Mouse (Mus musculus) small intestine, adult 2 months (tissue): ENCODE data around the gene Ctnnd1. TPM values are rescaled to one million over a fixed set of nuclear protein-coding genes. Genes with fewer than 3 reads are reported as not detected.

Source experiments
- H3K27ac ChIP-seq: fragments of 200-500 bp; 2 replicates; pipeline ENCODE4 v1.5.1; 2012; ENCODE audit warnings: low read depth, low read length, control low read depth, inconsistent platforms; ENCODE audit not compliant: insufficient read depth
- H3K27me3 ChIP-seq: fragments of 200-500 bp; 2 replicates; pipeline ENCODE4 v1.6.1; 2012; ENCODE audit warnings: mild to moderate bottlenecking, moderate library complexity, low read length, inconsistent platforms; ENCODE audit not compliant: control insufficient read depth, insufficient read depth
- H3K36me3 ChIP-seq: fragments of 200-500 bp; 2 replicates; pipeline ENCODE4 v1.6.1; 2012; ENCODE audit warnings: mild to moderate bottlenecking, low read length, control low read depth, inconsistent platforms; ENCODE audit not compliant: control insufficient read depth, insufficient read depth
- H3K4me1 ChIP-seq: fragments of 200-500 bp; 2 replicates; pipeline ENCODE4 v1.6.1; 2012; ENCODE audit warnings: low read length, inconsistent platforms, mixed read lengths; ENCODE audit not compliant: control insufficient read depth, insufficient read depth, insufficient read length
- H3K4me3 ChIP-seq: fragments of 200-500 bp; 2 replicates; pipeline ENCODE4 v1.5.1; 2012; ENCODE audit warnings: low read depth, mild to moderate bottlenecking, control low read depth, inconsistent platforms, low read length, moderate library complexity
- CTCF ChIP-seq: fragments of 200-500 bp; IDR thresholded peaks from 2 replicates; pipeline ENCODE4 v1.5.1; 2012; ENCODE audit warnings: low read depth, mild to moderate bottlenecking, control low read depth, inconsistent platforms, low read length, moderate library complexity, mixed read lengths; ENCODE audit not compliant: insufficient replicate concordance, insufficient read length; ENCODE audit errors: extremely low read depth
- POLR2A ChIP-seq: fragments of 200-500 bp; IDR thresholded peaks from 2 replicates; pipeline ENCODE4 v1.6.1; 2012; ENCODE audit warnings: low read depth, mild to moderate bottlenecking, control low read depth, inconsistent platforms, low read length, moderate library complexity
- WGBS: fragments of 180-500 bp; shearing (Covaris S2); methylation state at CpG from one replicate; pipeline ENCODE4 v1.1.7; 2018; 5-methylcytosine and 5-hydroxymethylcytosine counted together
- polyA plus RNA-seq: library from polyadenylated mRNA; depleted of rRNA; stranded (reverse); fragments of >200 nt; gene quantifications from 2 replicates; pipeline ENCODE4 v1.2.3, GENCODE M21; 2012; rRNA removed

The Ctnnd1 gene
- polyA plus RNA-seq, 1 experiment = 80.2 TPM

DNA sequence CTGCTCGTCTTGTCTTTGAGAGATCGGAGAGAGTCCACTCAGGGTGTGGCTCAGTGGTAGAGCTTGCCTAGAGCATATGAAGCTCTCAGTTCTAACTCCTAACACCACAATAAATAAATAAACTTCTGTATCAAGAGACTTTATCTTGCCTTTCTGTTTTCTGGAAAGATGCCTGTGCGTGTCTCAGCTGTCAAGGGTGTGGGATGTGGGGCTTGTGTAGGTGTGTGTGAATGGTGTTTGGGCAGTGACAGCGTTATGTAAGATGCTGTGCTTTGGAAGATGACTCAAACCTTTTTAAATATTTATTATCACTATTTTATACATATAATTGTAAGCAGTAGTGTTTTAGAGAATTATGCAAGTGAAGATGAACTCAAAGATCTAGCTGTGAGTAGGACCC, 76.4 kb downstream of the Ctnnd1 start:
- TF ChIP-seq POLR2A (no peak), CTCF (no peak)
- no peaks in the 10 kb centered on the region for H3K36me3 ChIP-seq
- no peaks in the 10 kb centered on the region for H3K4me1 ChIP-seq
- WGBS = 76% methylated on average over 4 of the region's 4 CpGs
- H3K27ac ChIP-seq = no peak overlapping the region
- H3K27me3 ChIP-seq = no peaks in the 10 kb centered on the region
- no peak overlapping the region for H3K4me3 ChIP-seq

DNA sequence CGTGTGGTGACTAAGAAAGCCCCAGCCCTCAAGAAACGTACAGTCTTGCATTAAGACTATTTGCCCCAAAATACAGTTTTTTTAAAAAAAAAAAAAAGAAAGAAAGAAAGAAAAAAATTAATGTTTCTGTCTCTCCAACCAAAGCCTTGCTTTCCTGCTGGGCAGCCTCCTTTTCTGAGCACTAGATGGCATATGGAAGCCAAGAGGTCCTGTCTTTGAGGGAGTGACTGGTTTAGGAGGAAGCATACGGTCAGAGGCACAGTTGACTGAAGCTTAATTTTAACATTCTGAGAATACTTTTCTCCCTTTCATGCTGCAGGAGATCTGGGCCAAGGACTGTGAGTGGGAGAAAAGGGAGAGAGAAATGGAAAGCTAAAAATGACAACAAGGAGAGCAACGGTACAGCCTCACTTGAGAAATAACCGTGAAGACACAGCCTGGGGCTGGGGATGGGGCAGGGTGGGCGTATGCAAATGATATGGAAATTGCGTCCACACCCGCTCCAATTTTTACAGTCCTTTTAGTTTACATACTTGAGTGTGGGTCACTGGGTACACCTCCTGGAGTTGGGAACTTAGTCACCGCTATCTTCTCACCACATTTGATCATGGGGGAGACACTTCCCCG, 93.6 kb downstream of the Ctnnd1 start:
- no peaks in the 10 kb centered on the region; the same call in 1 of the 2 replicates for H3K4me1 ChIP-seq
- H3K27ac ChIP-seq = no peak overlapping the region
- TF ChIP-seq CTCF = no peak
- no peak for TF ChIP-seq POLR2A
- no peaks in the 10 kb centered on the region for H3K27me3 ChIP-seq
- 64% methylated on average over 10 of the region's 10 CpGs for whole genome bisulfite sequencing
- no peaks in the 10 kb centered on the region for H3K36me3 ChIP-seq
- H3K4me3 ChIP-seq = no peak overlapping the region

DNA sequence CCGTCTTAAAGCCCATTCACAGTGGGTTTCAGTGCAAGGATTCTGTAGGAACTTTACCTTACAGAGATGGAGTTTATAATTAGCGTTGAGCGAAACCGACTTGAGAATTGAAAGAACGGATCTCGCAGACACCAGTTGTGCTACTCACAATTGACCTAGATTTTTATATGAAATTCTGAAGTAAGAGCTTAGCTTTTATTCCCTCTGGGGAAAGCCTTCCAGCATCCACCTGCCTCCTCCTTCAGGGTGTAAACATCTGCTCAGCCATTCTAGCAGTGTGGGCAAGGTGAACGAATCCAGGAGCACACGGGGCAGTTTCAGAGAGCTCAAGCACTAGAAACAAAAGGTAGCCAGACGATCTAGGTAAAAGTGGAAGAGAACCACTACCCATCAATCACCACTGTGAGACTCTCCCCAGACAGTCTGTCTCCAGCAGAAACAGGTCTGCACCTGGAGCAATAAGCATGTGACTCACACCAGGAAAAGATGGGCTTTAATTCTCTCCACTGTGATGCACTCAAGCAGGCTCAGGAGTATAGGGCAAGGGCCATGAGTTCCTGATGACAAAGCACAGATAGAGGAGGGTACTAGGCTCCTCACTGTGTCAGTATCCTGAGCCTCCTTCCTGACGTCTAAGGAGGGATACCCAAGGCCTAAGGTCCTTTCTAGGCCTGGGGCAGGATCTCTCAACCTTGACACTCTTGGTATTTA, 99.0 kb downstream of the Ctnnd1 start:
- Histone ChIP-seq H3K4me3 (no peak overlapping the region), H3K4me1 (no peaks in the 10 kb centered on the region; the same call in 1 of the 2 replicates), H3K27me3 (no peaks in the 10 kb centered on the region), H3K36me3 (no peaks in the 10 kb centered on the region), H3K27ac (peak overlapping the region; percentile 32; the same call in 1 of the 2 replicates)
- 61% methylated on average over 10 of the region's 10 CpGs for WGBS
- TF ChIP-seq POLR2A = no peak
- no peak for TF ChIP-seq CTCF

Other genes with a start within 250 kb of the Ctnnd1 start
- 0.37 and 0.81 TPM in 2 replicates for gene Calcrl, start 225.4 kb downstream of the Ctnnd1 start, polyA plus RNA-seq
- gene Tfpi, start 174.0 kb downstream of the Ctnnd1 start, polyA plus RNA-seq = 0.44 and 0.81 TPM in 2 replicates
- not detected in 2 replicates for gene Btbd18, start 8.3 kb upstream of the Ctnnd1 start, polyA plus RNA-seq
- gene Selenoh, start 20.0 kb upstream of the Ctnnd1 start, polyA plus RNA-seq = 42.8 and 47.3 TPM in 2 replicates
- not detected in 2 replicates for gene Gm28635, start 27.3 kb upstream of the Ctnnd1 start, polyA plus RNA-seq
- gene Med19, start 27.6 kb upstream of the Ctnnd1 start, polyA plus RNA-seq = 2.7 and 5.1 TPM in 2 replicates
- gene Tmx2, start 28.4 kb upstream of the Ctnnd1 start, polyA plus RNA-seq = 15.5 and 17.4 TPM in 2 replicates
- 23.2 and 46.1 TPM in 2 replicates for gene Zdhhc5, start 64.4 kb upstream of the Ctnnd1 start, polyA plus RNA-seq
- gene Clp1, start 76.6 kb upstream of the Ctnnd1 start, polyA plus RNA-seq = 4.3 and 11.4 TPM in 2 replicates
- gene Ypel4, start 83.3 kb upstream of the Ctnnd1 start, polyA plus RNA-seq = 0.57 and 2.4 TPM in 2 replicates
- gene Gm19426, start 92.9 kb upstream of the Ctnnd1 start, polyA plus RNA-seq = 0.18 and 0.25 TPM in 2 replicates
- 66.5 and 97.6 TPM in 2 replicates for gene Serping1, start 124.7 kb upstream of the Ctnnd1 start, polyA plus RNA-seq
- gene Ube2l6, start 148.1 kb upstream of the Ctnnd1 start, polyA plus RNA-seq = 28.6 and 85.7 TPM in 2 replicates
- 0.06 TPM in 1 of 2 replicates, not detected in the other for gene Smtnl1, start 171.9 kb upstream of the Ctnnd1 start, polyA plus RNA-seq
- gene Timm10, start 176.2 kb upstream of the Ctnnd1 start, polyA plus RNA-seq = 28.6 and 32.0 TPM in 2 replicates
- 1.8 and 4.4 TPM in 2 replicates for gene Slc43a1, start 188.1 kb upstream of the Ctnnd1 start, polyA plus RNA-seq
- gene Rtn4rl2, start 235.9 kb upstream of the Ctnnd1 start, polyA plus RNA-seq = 4.8 and 11.8 TPM in 2 replicates